Comparison of ENCODE assay signal across 20 mouse cellular contexts in the genomic region with DNA sequence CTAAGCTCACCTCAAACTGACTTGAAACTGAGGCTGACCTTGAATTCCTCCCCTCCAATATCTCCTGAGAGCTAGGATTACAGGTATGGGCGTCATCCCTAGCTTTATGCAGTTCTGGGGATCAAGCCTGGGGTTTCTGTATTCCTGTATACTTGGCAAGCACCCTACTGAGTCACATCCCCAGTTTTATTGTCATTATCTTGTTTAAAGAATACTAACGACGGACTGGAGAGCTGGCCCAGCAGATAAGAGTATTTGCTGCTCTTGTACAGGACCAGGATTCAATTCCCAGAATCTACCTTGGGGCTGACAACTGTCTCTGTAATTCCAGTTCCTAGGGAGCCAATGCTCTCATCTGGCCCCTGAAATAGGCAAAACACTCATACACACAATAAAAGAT. TPM values are rescaled to one million over a fixed set of nuclear protein-coding genes. Genes with fewer than 3 reads are reported as not detected.
DNase-seq lines count a peak whose midpoint lies in the region; ATAC-seq lines count a peak whose summit lies in the region.
"Had no signal": no experiment of that assay in that cellular context is flagged by ENCODE, and none has a peak within 500 bp of the region (broad histone marks: within the 10 kb centered on the region; RNA-seq: fewer than 3 reads in every experiment).

No protein-coding gene starts in this region.

- no peaks in the 10 kb centered on the region for H3K4me1 ChIP-seq in intestine, embryonic 16.5 days (ENCODE audit: control insufficient read depth, insufficient read depth, low read length)
- peaks cover 22% of the 10 kb centered on the region for H3K4me1 ChIP-seq in liver, embryonic 11.5 days (replicated peaks; ENCODE audit: control insufficient read depth, insufficient read depth, low read length)
- H3K4me1 ChIP-seq in liver, embryonic 15.5 days (replicated peaks): peaks cover 55% of the 10 kb centered on the region
- H3K4me1 ChIP-seq: embryonic facial prominence, embryonic 13.5 days; forebrain, embryonic 12.5 days; heart, embryonic 15.5 days; hindbrain, embryonic 13.5 days had no signal

- H3K9me3 ChIP-seq in intestine, embryonic 16.5 days (ENCODE audit: control insufficient read depth, low read length): no peaks in the 10 kb centered on the region; the same call in 1 of the 2 replicates
- H3K9me3 ChIP-seq in liver, embryonic 11.5 days (ENCODE audit: control insufficient read depth, low read length): no peaks in the 10 kb centered on the region
- no peaks in the 10 kb centered on the region for H3K9me3 ChIP-seq in liver, embryonic 15.5 days (replicated peaks)
- H3K9me3 ChIP-seq: embryonic facial prominence, embryonic 13.5 days; forebrain, embryonic 12.5 days; heart, embryonic 15.5 days; hindbrain, embryonic 13.5 days had no signal

- DNase-seq in liver, embryonic 11.5 days (ENCODE audit: low spot score): no peak
- no peak for DNase-seq in kidney, adult 9 months
- no peak for DNase-seq in T-cell, adult 2 months (ENCODE audit: low spot score)
- DNase-seq: adrenal gland, postnatal 10 days; cerebellum, adult 18-20 months; cerebellum, adult 9-11 months; cerebellum, postnatal 36 days; forebrain, postnatal 0 days; gastrocnemius, postnatal 14 days; heart, adult 2 months; heart, postnatal 14 days had no signal

- H3K9ac ChIP-seq in intestine, embryonic 16.5 days (ENCODE audit: low read depth, low read length): no peak overlapping the region
- H3K9ac ChIP-seq in liver, embryonic 11.5 days (ENCODE audit: low read depth, low read length): no peak overlapping the region
- no peak overlapping the region for H3K9ac ChIP-seq in liver, embryonic 15.5 days
- H3K9ac ChIP-seq: embryonic facial prominence, embryonic 13.5 days; forebrain, embryonic 12.5 days; forebrain, postnatal 0 days; heart, embryonic 15.5 days; hindbrain, embryonic 13.5 days had no signal

- no peaks in the 10 kb centered on the region for H3K27me3 ChIP-seq in intestine, embryonic 16.5 days (replicated peaks; ENCODE audit: control insufficient read depth, insufficient read depth, low read length)
- H3K27me3 ChIP-seq in liver, embryonic 11.5 days (replicated peaks; ENCODE audit: control insufficient read depth, insufficient read depth, low read length): no peaks in the 10 kb centered on the region
- H3K27me3 ChIP-seq in liver, embryonic 15.5 days: no peaks in the 10 kb centered on the region
- H3K27me3 ChIP-seq: embryonic facial prominence, embryonic 13.5 days had no signal

- H3K4me2 ChIP-seq in intestine, embryonic 16.5 days (ENCODE audit: low read depth, low read length): no peak overlapping the region
- no peak overlapping the region; the same call in 1 of the 2 replicates for H3K4me2 ChIP-seq in liver, embryonic 11.5 days
- peak overlapping the region; percentile 48 for H3K4me2 ChIP-seq in liver, embryonic 15.5 days
- H3K4me2 ChIP-seq: embryonic facial prominence, embryonic 13.5 days; forebrain, embryonic 12.5 days; heart, embryonic 11.5 days; heart, embryonic 15.5 days; hindbrain, embryonic 13.5 days had no signal

- H3K27ac ChIP-seq in intestine, embryonic 16.5 days (ENCODE audit: low read length): no peak overlapping the region
- H3K27ac ChIP-seq in liver, embryonic 11.5 days (ENCODE audit: low read depth, low read length): 0 out of 2 replicates have a peak overlapping the region, but pooled peaks have one; percentile 45
- peak overlapping the region; percentile 97 for H3K27ac ChIP-seq in liver, embryonic 15.5 days (replicated peaks)
- H3K27ac ChIP-seq: embryonic facial prominence, embryonic 13.5 days; forebrain, embryonic 12.5 days; heart, adult 2 months; heart, embryonic 15.5 days; hindbrain, embryonic 13.5 days had no signal

- H3K4me3 ChIP-seq in intestine, embryonic 16.5 days (ENCODE audit: low read length): no peak overlapping the region
- H3K4me3 ChIP-seq in liver, embryonic 11.5 days (ENCODE audit: low read depth, low read length): no peak overlapping the region
- no peak overlapping the region for H3K4me3 ChIP-seq in liver, embryonic 15.5 days (replicated peaks)
- H3K4me3 ChIP-seq: embryonic facial prominence, embryonic 13.5 days; forebrain, embryonic 12.5 days; heart, adult 2 months; heart, embryonic 15.5 days; hindbrain, embryonic 13.5 days had no signal

- no peaks in the 10 kb centered on the region for H3K36me3 ChIP-seq in intestine, embryonic 16.5 days (ENCODE audit: control insufficient read depth, insufficient read depth, low read length)
- H3K36me3 ChIP-seq in liver, embryonic 11.5 days (ENCODE audit: control insufficient read depth, insufficient read depth, low read length): no peaks in the 10 kb centered on the region
- no peaks in the 10 kb centered on the region for H3K36me3 ChIP-seq in liver, embryonic 15.5 days (replicated peaks)
- H3K36me3 ChIP-seq: embryonic facial prominence, embryonic 13.5 days; forebrain, embryonic 12.5 days; heart, embryonic 15.5 days; hindbrain, embryonic 13.5 days had no signal

- 26% methylated on average over 3 of the region's 3 CpGs for WGBS in intestine, embryonic 16.5 days
- WGBS in liver, embryonic 11.5 days: 16% methylated on average over 3 of the region's 3 CpGs
- WGBS in liver, embryonic 15.5 days (ENCODE audit: insufficient replicate concordance): 19% methylated on average over 3 of the region's 3 CpGs

- 0 out of 2 replicates have a peak, but pooled peaks have one; percentile 15 for ATAC-seq in intestine, embryonic 16.5 days
- peak; percentile 47 for ATAC-seq in liver, embryonic 11.5 days (replicated peaks; ENCODE audit: low FRiP score)
- peak; percentile 45 for ATAC-seq in liver, embryonic 15.5 days (ENCODE audit: insufficient read depth)
- no peak for ATAC-seq in cerebellum, adult (ENCODE audit: insufficient number of reproducible peaks, low FRiP score, low TSS enrichment)
- ATAC-seq: forebrain, postnatal 0 days had no signal

RNA-seq across cellular contexts. Expression of a gene that starts 8.0 kb away (rescaled TPM):
- 78.5 and 85.7 TPM in 2 replicates for polyA plus RNA-seq in intestine, embryonic 16.5 days (2015; fragmentation: Nextera tagmentation; extraction: Ambion mirVana)
- polyA plus RNA-seq in liver, embryonic 11.5 days (2014; fragmentation: Nextera tagmentation; extraction: Ambion mirVana): 127 TPM in 2 replicates
- 67.2 and 73.9 TPM in 2 replicates for polyA plus RNA-seq in liver, embryonic 15.5 days (2015; fragmentation: Nextera tagmentation; extraction: Ambion mirVana)

RNA-seq across cellular contexts. Expression of a gene that starts 26.2 kb away (rescaled TPM):
- 2.2 and 2.3 TPM in 2 replicates for polyA plus RNA-seq in intestine, embryonic 16.5 days (2015; fragmentation: Nextera tagmentation; extraction: Ambion mirVana)
- polyA plus RNA-seq in liver, embryonic 11.5 days (2014; fragmentation: Nextera tagmentation; extraction: Ambion mirVana): 0.32 and 0.60 TPM in 2 replicates
- 0.26 and 0.32 TPM in 2 replicates for polyA plus RNA-seq in liver, embryonic 15.5 days (2015; fragmentation: Nextera tagmentation; extraction: Ambion mirVana)

RNA-seq across cellular contexts. Expression of a gene that starts 33.2 kb away (rescaled TPM):
- 66.6 and 66.9 TPM in 2 replicates for polyA plus RNA-seq in intestine, embryonic 16.5 days (2015; fragmentation: Nextera tagmentation; extraction: Ambion mirVana)
- polyA plus RNA-seq in liver, embryonic 11.5 days (2014; fragmentation: Nextera tagmentation; extraction: Ambion mirVana): not detected in 2 replicates
- not detected in 2 replicates for polyA plus RNA-seq in liver, embryonic 15.5 days (2015; fragmentation: Nextera tagmentation; extraction: Ambion mirVana)
- polyA plus RNA-seq: brain, embryonic 14.5 days; embryonic facial prominence, embryonic 13.5 days; forebrain, embryonic 12.5 days; forebrain, postnatal 0 days; heart, adult 2 months; heart, embryonic 11.5 days; heart, embryonic 15.5 days; hindbrain, embryonic 13.5 days had no signal

RNA-seq across cellular contexts. Expression of a gene that starts 43.3 kb away (rescaled TPM):
- polyA plus RNA-seq in intestine, embryonic 16.5 days (2015; fragmentation: Nextera tagmentation; extraction: Ambion mirVana): 0.93 and 1.2 TPM in 2 replicates
- polyA plus RNA-seq in liver, embryonic 11.5 days (2014; fragmentation: Nextera tagmentation; extraction: Ambion mirVana): 0.14 and 0.19 TPM in 2 replicates
- 0.20 and 0.29 TPM in 2 replicates for polyA plus RNA-seq in liver, embryonic 15.5 days (2015; fragmentation: Nextera tagmentation; extraction: Ambion mirVana)

RNA-seq across cellular contexts. Expression of a gene that starts 56.0 kb away (rescaled TPM):
- polyA plus RNA-seq in intestine, embryonic 16.5 days (2015; fragmentation: Nextera tagmentation; extraction: Ambion mirVana): 41.9 and 51.3 TPM in 2 replicates
- polyA plus RNA-seq in liver, embryonic 11.5 days (2014; fragmentation: Nextera tagmentation; extraction: Ambion mirVana): 41.3 and 48.6 TPM in 2 replicates
- 35.8 and 43.5 TPM in 2 replicates for polyA plus RNA-seq in liver, embryonic 15.5 days (2015; fragmentation: Nextera tagmentation; extraction: Ambion mirVana)

Comparison
In these comparisons a context has a peak if more than half of its experiments do, and no peak if none do; other contexts are left out.
1. RNA of a gene that starts 33.2 kb away (polyA plus RNA-seq): 66.6 to 66.9 TPM in intestine, embryonic 16.5 days; not detected in liver, embryonic 11.5 days and not detected in liver, embryonic 15.5 days; every median in the first group is over 10 times any median in the second.